9 mouse cellular contexts compared by ENCODE assay signal in genomic region chr13:29627438-29628124, GRCm38 (mm10).
DNase-seq lines count a peak whose midpoint lies in the region; ATAC-seq and TF ChIP-seq lines count a peak whose summit lies in the region.
"Had no signal": no experiment of that assay in that cellular context is flagged by ENCODE, and none has a peak within 500 bp of the region (broad histone marks: within the 10 kb centered on the region; RNA-seq: fewer than 3 reads in every experiment).

No protein-coding gene starts in this region.

- 0 out of 2 replicates have a peak, but pooled peaks have one; percentile 26 for ATAC-seq in cerebellum, adult (ENCODE audit: insufficient number of reproducible peaks, low FRiP score, low TSS enrichment)
- no peak for ATAC-seq in CD4-positive, CD25-positive, alpha-beta regulatory T cell, adult 4 months
- ATAC-seq in hindbrain, embryonic 14.5 days (ENCODE audit: low FRiP score): no peak

- H3K36me3 ChIP-seq in heart, adult 2 months (ENCODE audit: control insufficient read depth, insufficient read depth, low read length): peaks cover 2% of the 10 kb centered on the region
- no peaks in the 10 kb centered on the region for H3K36me3 ChIP-seq in hindbrain, embryonic 14.5 days (replicated peaks; ENCODE audit: control insufficient read depth, insufficient read depth)
- H3K36me3 ChIP-seq in hindbrain, embryonic 10.5 days: no peaks in the 10 kb centered on the region
- H3K36me3 ChIP-seq: midbrain, embryonic 12.5 days had no signal

- DNase-seq in cerebellum, adult 11-12 months: no peak
- DNase-seq in adrenal gland, adult (ENCODE audit: inconsistent age in 2 of 2, low spot score in 1 of 2): peak; percentile 52 to 66
- DNase-seq in heart, adult 2 months: peak; percentile 59 to 74
- peak; percentile 84 for DNase-seq in kidney, postnatal 14 days
- no peak for DNase-seq in hindbrain, embryonic 14.5 days (ENCODE audit: low spot score)
- DNase-seq in hindbrain, embryonic 10.5 days (ENCODE audit: low spot score): no peak

- TF ChIP-seq POLR2A in heart, adult 2 months (IDR thresholded peaks at IDR 0.05; ENCODE audit: insufficient read depth, low read depth, low read length): no peak

- peaks cover 11% of the 10 kb centered on the region for H3K4me1 ChIP-seq in heart, adult 2 months (ENCODE audit: control insufficient read depth, insufficient read depth, low read length)
- H3K4me1 ChIP-seq in hindbrain, embryonic 14.5 days (replicated peaks; ENCODE audit: control insufficient read depth, insufficient read depth, low read length): no peaks in the 10 kb centered on the region
- peaks cover 7% of the 10 kb centered on the region for H3K4me1 ChIP-seq in hindbrain, embryonic 10.5 days (replicated peaks)

- peak overlapping the region; percentile 72 for H3K27ac ChIP-seq in heart, adult 2 months
- no peak overlapping the region for H3K27ac ChIP-seq in hindbrain, embryonic 14.5 days
- no peak overlapping the region; the same call in none of the 2 replicates for H3K27ac ChIP-seq in hindbrain, embryonic 10.5 days
- H3K27ac ChIP-seq: midbrain, embryonic 12.5 days had no signal

- H3K79me2 ChIP-seq in heart, adult 2 months (replicated peaks; ENCODE audit: control insufficient read depth, insufficient read depth, low read length): no peaks in the 10 kb centered on the region

- no peak overlapping the region for H3K4me3 ChIP-seq in heart, adult 2 months
- H3K4me3 ChIP-seq in hindbrain, embryonic 14.5 days (replicated peaks; ENCODE audit: low read length): no peak overlapping the region
- no peak overlapping the region for H3K4me3 ChIP-seq in hindbrain, embryonic 10.5 days
- H3K4me3 ChIP-seq: midbrain, embryonic 12.5 days had no signal

- no peak for TF ChIP-seq CTCF in heart, adult 2 months (IDR thresholded peaks at IDR 0.05)

- no peak overlapping the region for H3K9ac ChIP-seq in heart, adult 2 months (ENCODE audit: low read depth, low read length)
- no peak overlapping the region for H3K9ac ChIP-seq in hindbrain, embryonic 14.5 days
- H3K9ac ChIP-seq: midbrain, embryonic 12.5 days had no signal

- no peaks in the 10 kb centered on the region for H3K27me3 ChIP-seq in heart, adult 2 months (ENCODE audit: control insufficient read depth, insufficient read depth, low read length)
- H3K27me3 ChIP-seq in hindbrain, embryonic 14.5 days (ENCODE audit: control insufficient read depth, insufficient read depth, low read length): no peaks in the 10 kb centered on the region
- H3K27me3 ChIP-seq in hindbrain, embryonic 10.5 days (ENCODE audit: insufficient read depth, poor library complexity, severe bottlenecking): no peaks in the 10 kb centered on the region
- H3K27me3 ChIP-seq: midbrain, embryonic 12.5 days had no signal

- no peak overlapping the region for H3K4me2 ChIP-seq in hindbrain, embryonic 14.5 days (replicated peaks)
- H3K4me2 ChIP-seq: midbrain, embryonic 12.5 days had no signal

- intact Hi-C loops in heart, adult 2 months (cut with DNase I): no loop called here

- WGBS in heart, adult 2 months: 55% methylated on average over 7 of the region's 7 CpGs
- WGBS in hindbrain, embryonic 14.5 days: 91% methylated on average over 7 of the region's 7 CpGs
- 92% methylated on average over 7 of the region's 7 CpGs for WGBS in hindbrain, embryonic 10.5 days

- H3K9me3 ChIP-seq in hindbrain, embryonic 14.5 days (ENCODE audit: control insufficient read depth, low read length): no peaks in the 10 kb centered on the region
- H3K9me3 ChIP-seq in hindbrain, embryonic 10.5 days: no peaks in the 10 kb centered on the region
- H3K9me3 ChIP-seq: midbrain, embryonic 12.5 days had no signal

- no peak for TF ChIP-seq EP300 in heart, adult 2 months (IDR thresholded peaks at IDR 0.05; ENCODE audit: insufficient read depth, low read depth, low read length)

Comparison
In these comparisons a context has a peak if more than half of its experiments do, and no peak if none do; other contexts are left out.
1. DNase-seq: peak in adrenal gland, adult (2 of 2), heart, adult 2 months (2 of 2) and kidney, postnatal 14 days (single experiment); none in cerebellum, adult 11-12 months (single experiment), hindbrain, embryonic 14.5 days (single experiment) and hindbrain, embryonic 10.5 days (single experiment).